Mouse (Mus musculus) testis, adult 2 months (tissue): Measurements from ENCODE around the gene Dop1a. TPM values are rescaled to one million over a fixed set of nuclear protein-coding genes. Genes with fewer than 3 reads are reported as not detected.
A peak's percentile ranks its signal among the peaks of the same experiment; 100 is the strongest.

Experiments
- H3K27ac ChIP-seq: fragments of 200-500 bp; 2 replicates; pipeline ENCODE4 v1.5.1; 2012; ENCODE audit warnings: low read depth, low read length; ENCODE audit not compliant: control insufficient read depth, insufficient read depth
- H3K27me3 ChIP-seq: fragments of 200-500 bp; 2 replicates; pipeline ENCODE4 v1.6.1; 2012; ENCODE audit warnings: mild to moderate bottlenecking, low read length, moderate library complexity; ENCODE audit not compliant: control insufficient read depth, insufficient read depth
- H3K36me3 ChIP-seq: fragments of 200-500 bp; 2 replicates; pipeline ENCODE4 v1.6.1; 2012; ENCODE audit warnings: mild to moderate bottlenecking, low read length; ENCODE audit not compliant: control insufficient read depth, insufficient read depth
- H3K4me1 ChIP-seq: fragments of 200-500 bp; 2 replicates; pipeline ENCODE4 v1.6.1; 2012; ENCODE audit warnings: low read length; ENCODE audit not compliant: control insufficient read depth, insufficient read depth
- H3K4me3 ChIP-seq: fragments of 200-500 bp; 2 replicates; pipeline ENCODE4 v1.5.1; 2012; ENCODE audit warnings: low read depth, mild to moderate bottlenecking, low read length, moderate library complexity, mixed read lengths; ENCODE audit not compliant: control insufficient read depth
- CTCF ChIP-seq: fragments of 200-500 bp; IDR thresholded peaks from 2 replicates; pipeline ENCODE4 v1.5.1; 2012; ENCODE audit warnings: low read depth, mild to moderate bottlenecking, inconsistent platforms, low read length, moderate library complexity; ENCODE audit not compliant: control insufficient read depth, insufficient read depth, insufficient replicate concordance
- POLR2A ChIP-seq: fragments of 200-500 bp; IDR thresholded peaks from 2 replicates; pipeline ENCODE4 v1.6.1; 2012; ENCODE audit warnings: low read depth, mild to moderate bottlenecking, inconsistent platforms, low read length, moderate library complexity; ENCODE audit not compliant: control insufficient read depth
- polyA plus RNA-seq: library from polyadenylated mRNA; depleted of rRNA; stranded (reverse); fragments of >200 nt; gene quantifications from 2 replicates; pipeline ENCODE4 v1.2.3, GENCODE M21; 2012

The Dop1a gene
- polyA plus RNA-seq, 1 experiment: 14.5 TPM

- Histone ChIP-seq H3K4me3 (no peak overlapping the region), H3K27ac (no peak overlapping the region), H3K36me3 (no peaks in the 10 kb centered on the region), H3K27me3 (no peaks in the 10 kb centered on the region), H3K4me1 (no peaks in the 10 kb centered on the region)
- no peak for TF ChIP-seq CTCF
- TF ChIP-seq POLR2A: no peak
Observed at GRCm38 (mm10) chr9:86442248-86442647, 24.7 kb upstream of the Dop1a start.

- no peaks in the 10 kb centered on the region for H3K27me3 ChIP-seq
- H3K4me1 ChIP-seq: no peaks in the 10 kb centered on the region
- H3K4me3 ChIP-seq: no peak overlapping the region
- H3K36me3 ChIP-seq: no peaks in the 10 kb centered on the region
- TF ChIP-seq POLR2A (no peak), CTCF (no peak)
- no peak overlapping the region for H3K27ac ChIP-seq
Observed at GRCm38 (mm10) chr9:86446847-86447246, 20.1 kb upstream of the Dop1a start.

- no peak for TF ChIP-seq CTCF
- TF ChIP-seq POLR2A: no peak
- no peaks in the 10 kb centered on the region for H3K36me3 ChIP-seq
- no peaks in the 10 kb centered on the region for H3K27me3 ChIP-seq
- no peaks in the 10 kb centered on the region for H3K4me1 ChIP-seq
- no peak overlapping the region for H3K4me3 ChIP-seq
- H3K27ac ChIP-seq: no peak overlapping the region
Observed at GRCm38 (mm10) chr9:86447431-86447830, 19.5 kb upstream of the Dop1a start.

DNA sequence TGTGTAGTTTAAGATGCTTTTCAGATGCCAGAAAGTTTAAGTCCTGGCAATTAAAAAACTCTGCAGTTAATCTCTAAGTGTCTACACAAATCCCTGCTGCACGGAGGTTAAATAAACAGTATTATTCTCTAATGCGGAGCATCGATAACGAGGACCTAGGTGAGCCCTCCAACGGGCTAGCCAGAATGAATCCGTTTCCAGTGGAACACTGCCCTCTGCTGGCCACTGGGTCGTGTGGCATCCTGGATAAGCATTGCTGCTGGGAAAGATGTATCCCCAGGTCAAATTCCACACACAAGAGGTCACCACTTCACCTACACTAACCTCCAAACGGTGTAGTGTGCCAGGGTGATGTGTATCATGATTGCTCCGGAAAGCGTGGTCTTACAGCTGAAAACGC lies 17.4 kb upstream of the Dop1a start:
- H3K27ac ChIP-seq: no peak overlapping the region
- no peaks in the 10 kb centered on the region for H3K4me1 ChIP-seq
- TF ChIP-seq POLR2A (no peak), CTCF (peak; percentile 94)
- H3K36me3 ChIP-seq: no peaks in the 10 kb centered on the region
- no peaks in the 10 kb centered on the region for H3K27me3 ChIP-seq
- H3K4me3 ChIP-seq: no peak overlapping the region

DNA sequence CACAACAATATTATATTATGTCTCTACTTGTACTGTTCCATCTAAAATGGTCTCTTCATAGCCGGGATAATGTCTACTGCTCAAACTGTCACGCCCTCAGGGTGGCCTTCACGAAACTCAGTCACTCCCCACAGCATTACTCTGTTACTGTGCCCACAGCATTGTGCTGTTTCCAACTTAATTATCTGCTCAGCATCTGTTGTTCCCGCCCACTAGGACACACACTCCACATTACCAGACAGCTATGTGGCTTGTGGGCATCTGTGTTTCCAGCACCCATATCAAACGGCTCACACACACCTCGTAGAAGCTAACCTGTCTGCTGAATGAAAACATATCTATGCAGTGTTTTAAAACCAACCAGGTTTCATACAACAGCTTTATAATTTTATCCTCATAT lies 15.9 kb upstream of the Dop1a start:
- Histone ChIP-seq H3K4me1 (no peaks in the 10 kb centered on the region), H3K27me3 (no peaks in the 10 kb centered on the region), H3K27ac (no peak overlapping the region), H3K36me3 (no peaks in the 10 kb centered on the region), H3K4me3 (no peak overlapping the region)
- TF ChIP-seq CTCF: no peak
- TF ChIP-seq POLR2A: no peak

DNA sequence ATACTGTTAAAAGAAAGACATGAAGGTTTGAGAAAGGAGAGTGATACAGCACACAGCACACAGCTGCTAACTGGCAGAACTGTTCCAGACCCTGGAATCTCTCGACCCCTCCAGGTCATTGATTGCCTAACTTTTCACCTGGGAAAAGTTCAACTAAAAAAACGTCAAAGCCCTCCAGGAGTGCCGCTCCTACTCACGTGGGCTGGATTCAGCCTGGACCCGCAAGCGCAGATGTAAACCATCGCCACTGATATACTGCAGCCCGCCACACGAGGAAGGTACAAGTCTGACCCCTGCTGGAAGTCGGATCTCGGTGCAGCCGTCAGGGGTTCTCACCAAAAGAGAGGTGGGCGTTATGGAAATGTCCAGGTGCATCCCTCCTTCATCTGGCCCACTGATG lies 15.3 kb upstream of the Dop1a start:
- TF ChIP-seq CTCF (peak; percentile 86), POLR2A (no peak)
- Histone ChIP-seq H3K27me3 (no peaks in the 10 kb centered on the region), H3K4me3 (no peak overlapping the region), H3K36me3 (no peaks in the 10 kb centered on the region), H3K27ac (no peak overlapping the region), H3K4me1 (no peaks in the 10 kb centered on the region)

GRCm38 (mm10) chr9:86453626-86454025 lies 13.3 kb upstream of the Dop1a start:
- Histone ChIP-seq H3K27ac (no peak overlapping the region), H3K27me3 (no peaks in the 10 kb centered on the region), H3K36me3 (no peaks in the 10 kb centered on the region), H3K4me3 (no peak overlapping the region), H3K4me1 (no peaks in the 10 kb centered on the region)
- no peak for TF ChIP-seq CTCF
- no peak for TF ChIP-seq POLR2A
